Mouse (Mus musculus): Measurements from ENCODE around the gene Ptafr.

GRCm38 (mm10) chr4:132532981-132533916, 30.6 kb upstream of the Ptafr start, which contains the start of gene Atpif1:
- no peak for TF ChIP-seq CTCF (IDR thresholded peaks at IDR 0.05; ENCODE audit: control insufficient read depth, insufficient read depth, low read length)
- peak; percentile 96 for TF ChIP-seq POLR2A (IDR thresholded peaks at IDR 0.05; ENCODE audit: borderline replicate concordance, control insufficient read depth, low read depth, low read length)
